Comparison of ENCODE assay signal across 19 mouse cellular contexts in the genomic region with DNA sequence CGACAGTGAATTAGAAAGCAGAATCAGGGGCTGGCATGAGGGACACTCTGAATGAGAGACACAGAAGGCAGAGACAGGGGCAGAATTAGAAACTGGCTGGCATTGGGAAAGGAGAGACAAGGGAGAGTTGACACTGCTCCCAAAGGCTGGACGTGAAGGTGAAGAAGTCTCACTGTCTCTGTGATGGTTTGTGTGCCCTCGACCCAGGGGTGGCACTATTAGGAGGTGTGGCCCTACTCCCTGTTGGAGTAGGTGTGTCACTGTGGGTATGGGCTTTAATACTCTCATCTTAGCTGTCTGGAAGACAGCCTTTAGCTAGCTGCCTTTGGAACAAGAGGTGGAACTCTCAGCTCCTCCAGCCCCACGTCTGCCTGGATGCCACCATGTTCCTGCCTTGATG. TPM values are rescaled to one million over a fixed set of nuclear protein-coding genes. Genes with fewer than 3 reads are reported as not detected.
A peak's percentile ranks its signal among the peaks of the same experiment; 100 is the strongest.
DNase-seq lines count a peak whose midpoint lies in the region; ATAC-seq and TF ChIP-seq lines count a peak whose summit lies in the region.
"Had no signal": no experiment of that assay in that cellular context is flagged by ENCODE, and none has a peak within 500 bp of the region (broad histone marks: within the 10 kb centered on the region; RNA-seq: fewer than 3 reads in every experiment).

No protein-coding gene starts in this region.

- TF ChIP-seq CTCF in kidney, adult 2 months (conservative IDR thresholded peaks at IDR 0.05; ENCODE audit: insufficient read depth, insufficient read length, low read depth, low read length) = no peak

- H3K4me2 ChIP-seq in heart, embryonic 12.5 days = no peak overlapping the region
- H3K4me2 ChIP-seq: embryonic facial prominence, embryonic 13.5 days; forebrain, embryonic 13.5 days; heart, embryonic 15.5 days; hindbrain, embryonic 14.5 days had no signal

- H3K27me3 ChIP-seq in heart, embryonic 10.5 days (ENCODE audit: insufficient read depth, poor library complexity, severe bottlenecking) = 0 out of 2 replicates have a peak, but pooled peaks cover 4% of the 10 kb centered on the region
- H3K27me3 ChIP-seq in heart, embryonic 12.5 days (replicated peaks) = peaks cover 6% of the 10 kb centered on the region; the same call in 1 of the 2 replicates
- H3K27me3 ChIP-seq in kidney, adult 2 months (replicated peaks; ENCODE audit: control insufficient read depth, insufficient read depth, low read length) = no peaks in the 10 kb centered on the region
- H3K27me3 ChIP-seq: forebrain, embryonic 13.5 days; heart, embryonic 15.5 days had no signal

- no peak overlapping the region for H3K4me3 ChIP-seq in heart, embryonic 10.5 days
- H3K4me3 ChIP-seq in heart, embryonic 12.5 days = no peak overlapping the region
- no peak overlapping the region for H3K4me3 ChIP-seq in kidney, adult 2 months (ENCODE audit: insufficient read depth, low read depth, low read length)
- H3K4me3 ChIP-seq: embryonic facial prominence, embryonic 13.5 days; forebrain, embryonic 13.5 days; gastrocnemius, adult 2 months; heart, embryonic 15.5 days; hindbrain, embryonic 10.5 days had no signal

- peak; percentile 14 for DNase-seq in cerebellum, adult 8-10 months
- DNase-seq in cerebellum, postnatal 25 days = no peak
- peak; percentile 54 for DNase-seq in heart, embryonic 10.5 days (ENCODE audit: low spot score)
- peak; percentile 6 for DNase-seq in urinary bladder, adult 2 months (ENCODE audit: low spot score)
- DNase-seq in urinary bladder, postnatal 14 days (ENCODE audit: low spot score) = no peak
- no peak for DNase-seq in kidney, adult 2 months
- DNase-seq: adrenal gland, postnatal 10 days; cerebellum, adult 11-12 months; gastrocnemius, adult 2 months; gastrocnemius, postnatal 25 days; heart, postnatal 14 days had no signal

- no peak for TF ChIP-seq POLR2A in kidney, adult 2 months (IDR thresholded peaks at IDR 0.05; ENCODE audit: low read depth, low read length)

- no peak overlapping the region for H3K9ac ChIP-seq in heart, embryonic 12.5 days
- H3K9ac ChIP-seq: embryonic facial prominence, embryonic 13.5 days; forebrain, embryonic 13.5 days; heart, embryonic 15.5 days; hindbrain, embryonic 14.5 days had no signal

- no peak for ATAC-seq in heart, embryonic 12.5 days (ENCODE audit: insufficient number of reproducible peaks, low FRiP score)
- ATAC-seq: forebrain, embryonic 13.5 days had no signal

- no peaks in the 10 kb centered on the region for H3K9me3 ChIP-seq in heart, embryonic 10.5 days
- no peaks in the 10 kb centered on the region for H3K9me3 ChIP-seq in heart, embryonic 12.5 days (replicated peaks)
- H3K9me3 ChIP-seq: embryonic facial prominence, embryonic 13.5 days; forebrain, embryonic 13.5 days; heart, embryonic 15.5 days; hindbrain, embryonic 10.5 days had no signal

- H3K4me1 ChIP-seq in heart, embryonic 10.5 days = peaks cover 25% of the 10 kb centered on the region
- H3K4me1 ChIP-seq in heart, embryonic 12.5 days (replicated peaks) = peaks cover 21% of the 10 kb centered on the region
- no peaks in the 10 kb centered on the region for H3K4me1 ChIP-seq in kidney, adult 2 months (ENCODE audit: control insufficient read depth, insufficient read depth, low read length)

- H3K27ac ChIP-seq in heart, embryonic 10.5 days = no peak overlapping the region
- H3K27ac ChIP-seq in heart, embryonic 12.5 days (ENCODE audit: poor library complexity, severe bottlenecking) = no peak overlapping the region
- no peak overlapping the region for H3K27ac ChIP-seq in kidney, adult 2 months (ENCODE audit: insufficient read depth, low read depth, low read length)
- H3K27ac ChIP-seq: embryonic facial prominence, embryonic 13.5 days; forebrain, embryonic 13.5 days; gastrocnemius, adult 2 months; heart, embryonic 15.5 days; hindbrain, embryonic 10.5 days; hindbrain, embryonic 14.5 days had no signal

- 82% methylated on average over 4 of the region's 4 CpGs for WGBS in heart, embryonic 10.5 days
- WGBS in heart, embryonic 12.5 days = 83% methylated on average over 4 of the region's 4 CpGs
- 77% methylated on average over 4 of the region's 4 CpGs for WGBS in kidney, adult 2 months

- no peaks in the 10 kb centered on the region for H3K36me3 ChIP-seq in heart, embryonic 10.5 days
- no peaks in the 10 kb centered on the region for H3K36me3 ChIP-seq in heart, embryonic 12.5 days
- no peaks in the 10 kb centered on the region for H3K36me3 ChIP-seq in kidney, adult 2 months (ENCODE audit: control insufficient read depth, insufficient read depth, low read length)
- H3K36me3 ChIP-seq: embryonic facial prominence, embryonic 13.5 days; heart, embryonic 15.5 days; hindbrain, embryonic 10.5 days had no signal

RNA-seq across cellular contexts. Expression of gene Rpl36-ps4, which starts 46.8 kb away (rescaled TPM):
- not detected in 2 replicates for polyA plus RNA-seq in heart, embryonic 10.5 days (2016; fragmentation: Nextera tagmentation; extraction: Ambion mirVana)
- not detected in 2 replicates for polyA plus RNA-seq in heart, embryonic 12.5 days (2016; fragmentation: Nextera tagmentation; extraction: Ambion mirVana)
- polyA plus RNA-seq in urinary bladder, adult 2 months (2012; rRNA removed) = not detected in 2 replicates
- not detected in 2 replicates for polyA plus RNA-seq in kidney, adult 2 months (2012; rRNA removed)
- polyA plus RNA-seq: brain, embryonic 14.5 days; C2C12; embryonic facial prominence, embryonic 13.5 days; forebrain, embryonic 13.5 days; heart, embryonic 15.5 days; hindbrain, embryonic 10.5 days; hindbrain, embryonic 14.5 days had no signal

Comparison
In these comparisons a context has a peak if more than half of its experiments do, and no peak if none do; other contexts are left out.
1. DNase-seq: peak in cerebellum, adult 8-10 months (single experiment), heart, embryonic 10.5 days (single experiment) and urinary bladder, adult 2 months (single experiment); none in cerebellum, postnatal 25 days (0 of 2), urinary bladder, postnatal 14 days (single experiment) and kidney, adult 2 months (single experiment).